Mouse (Mus musculus) heart, postnatal 0 days (tissue): ENCODE measurements around the gene 5730596B20Rik.

Experiments
- CTCF ChIP-seq: IDR thresholded peaks from 2 replicates; pipeline ENCODE4 v1.5.1; 2016; ENCODE audit warnings: antibody characterized with exemption, control low read depth, low read depth
- EP300 ChIP-seq: IDR thresholded peaks from 2 replicates; pipeline ENCODE4 v1.6.1; 2016; ENCODE audit warnings: antibody characterized with exemption, low read depth

- TF ChIP-seq CTCF: no peak
- TF ChIP-seq EP300: no peak
Measured at GRCm38 (mm10) chr6:52220865-52221310, 43.6 kb downstream of the 5730596B20Rik start.
